Mouse (Mus musculus): ENCODE results near the gene Zfp580. TPM values are rescaled to one million over a fixed set of nuclear protein-coding genes. Genes with fewer than 3 reads are reported as not detected.

The Zfp580 gene
- polyA plus RNA-seq, 1 experiment = 12.7 TPM

GRCm38 (mm10) chr7:5092381-5092780 lies 41.0 kb downstream of the Zfp580 start:
- 87% methylated on average over 6 of the region's 6 CpGs for WGBS

GRCm38 (mm10) chr7:5092831-5093510 lies 41.6 kb downstream of the Zfp580 start:
- peaks cover 65% of the 10 kb centered on the region for H3K36me3 ChIP-seq (ENCODE audit: control insufficient read depth, insufficient read depth, low read length)
- no peak overlapping the region for H3K27ac ChIP-seq (ENCODE audit: insufficient read depth, low read length)
- H3K4me1 ChIP-seq (ENCODE audit: control insufficient read depth, insufficient read depth, insufficient read length) = no peaks in the 10 kb centered on the region
- H3K27me3 ChIP-seq (ENCODE audit: control insufficient read depth, insufficient read depth, low read length) = no peaks in the 10 kb centered on the region
- DNase-seq (ENCODE audit: low read depth in 1 of 2, low spot score in 2 of 2) = no peak
- no peak for TF ChIP-seq POLR2A (IDR thresholded peaks at IDR 0.05; ENCODE audit: low read depth, low read length)
- TF ChIP-seq CTCF (IDR thresholded peaks at IDR 0.05; ENCODE audit: extremely low read depth, insufficient read depth, insufficient read length, insufficient replicate concordance) = no peak
- WGBS = 88% methylated on average over 21 of the region's 21 CpGs
- H3K4me3 ChIP-seq (ENCODE audit: extremely low read depth, insufficient read depth, insufficient read length) = no peak overlapping the region

More at GRCm38 (mm10) chr7:5092381-5092780, 41.0 kb downstream of the Zfp580 start:
- H3K36me3 ChIP-seq (ENCODE audit: control insufficient read depth, insufficient read depth, low read length) = peaks cover 62% of the 10 kb centered on the region
- no peak for TF ChIP-seq POLR2A (IDR thresholded peaks at IDR 0.05; ENCODE audit: low read depth, low read length)
- no peak for TF ChIP-seq CTCF (IDR thresholded peaks at IDR 0.05; ENCODE audit: extremely low read depth, insufficient read depth, insufficient read length, insufficient replicate concordance)
- no peaks in the 10 kb centered on the region; the same call in 1 of the 2 replicates for H3K4me1 ChIP-seq (ENCODE audit: control insufficient read depth, insufficient read depth, insufficient read length)
- H3K27me3 ChIP-seq (ENCODE audit: control insufficient read depth, insufficient read depth, low read length) = no peaks in the 10 kb centered on the region
- no peak for DNase-seq (ENCODE audit: low read depth in 1 of 2, low spot score in 2 of 2)
- no peak overlapping the region for H3K4me3 ChIP-seq (ENCODE audit: extremely low read depth, insufficient read depth, insufficient read length)
- H3K27ac ChIP-seq (ENCODE audit: insufficient read depth, low read length) = no peak overlapping the region

GRCm38 (mm10) chr7:5098769-5099168 lies 47.4 kb downstream of the Zfp580 start:
- TF ChIP-seq POLR2A (IDR thresholded peaks at IDR 0.05; ENCODE audit: low read depth, low read length) = no peak
- no peak for TF ChIP-seq CTCF (IDR thresholded peaks at IDR 0.05; ENCODE audit: extremely low read depth, insufficient read depth, insufficient read length, insufficient replicate concordance)
- peaks cover 26% of the 10 kb centered on the region; the same call in 1 of the 2 replicates for H3K4me1 ChIP-seq (ENCODE audit: control insufficient read depth, insufficient read depth, insufficient read length)
- H3K27ac ChIP-seq (ENCODE audit: insufficient read depth, low read length) = no peak overlapping the region
- 86% methylated on average over 5 of the region's 5 CpGs for WGBS
- H3K4me3 ChIP-seq (ENCODE audit: extremely low read depth, insufficient read depth, insufficient read length) = no peak overlapping the region
- H3K27me3 ChIP-seq (ENCODE audit: control insufficient read depth, insufficient read depth, low read length) = no peaks in the 10 kb centered on the region
- DNase-seq (ENCODE audit: low read depth in 1 of 2, low spot score in 2 of 2) = no peak
- peaks cover 38% of the 10 kb centered on the region for H3K36me3 ChIP-seq (ENCODE audit: control insufficient read depth, insufficient read depth, low read length)

GRCm38 (mm10) chr7:5099796-5100195 lies 48.5 kb downstream of the Zfp580 start:
- H3K27ac ChIP-seq (ENCODE audit: insufficient read depth, low read length) = peak overlapping the region; percentile 48; the same call in 1 of the 2 replicates
- no peaks in the 10 kb centered on the region for H3K27me3 ChIP-seq (ENCODE audit: control insufficient read depth, insufficient read depth, low read length)
- 88% methylated on average over 3 of the region's 3 CpGs for WGBS
- H3K4me1 ChIP-seq (ENCODE audit: control insufficient read depth, insufficient read depth, insufficient read length) = peaks cover 26% of the 10 kb centered on the region; the same call in 1 of the 2 replicates
- no peak overlapping the region for H3K4me3 ChIP-seq (ENCODE audit: extremely low read depth, insufficient read depth, insufficient read length)
- DNase-seq (ENCODE audit: low read depth in 1 of 2, low spot score in 2 of 2) = no peak
- TF ChIP-seq CTCF (IDR thresholded peaks at IDR 0.05; ENCODE audit: extremely low read depth, insufficient read depth, insufficient read length, insufficient replicate concordance) (no peak), POLR2A (IDR thresholded peaks at IDR 0.05; ENCODE audit: low read depth, low read length) (no peak)
- H3K36me3 ChIP-seq (ENCODE audit: control insufficient read depth, insufficient read depth, low read length) = peaks cover 33% of the 10 kb centered on the region

- Histone ChIP-seq H3K27ac (ENCODE audit: insufficient read depth, low read length) (peak overlapping the region; percentile 70), H3K4me1 (ENCODE audit: control insufficient read depth, insufficient read depth, insufficient read length) (peaks cover 26% of the 10 kb centered on the region; the same call in 1 of the 2 replicates), H3K27me3 (ENCODE audit: control insufficient read depth, insufficient read depth, low read length) (no peaks in the 10 kb centered on the region), H3K4me3 (ENCODE audit: extremely low read depth, insufficient read depth, insufficient read length) (peak overlapping the region; percentile 39; the same call in 1 of the 2 replicates), H3K36me3 (ENCODE audit: control insufficient read depth, insufficient read depth, low read length) (peaks cover 20% of the 10 kb centered on the region)
- peak; percentile 57 to 60 for DNase-seq (ENCODE audit: low read depth in 1 of 2, low spot score in 2 of 2)
- 8% methylated on average over 10 of the region's 10 CpGs for WGBS
- TF ChIP-seq POLR2A (IDR thresholded peaks at IDR 0.05; ENCODE audit: low read depth, low read length) (no peak), CTCF (IDR thresholded peaks at IDR 0.05; ENCODE audit: extremely low read depth, insufficient read depth, insufficient read length, insufficient replicate concordance) (no peak)
These were observed 49.8 kb downstream of the Zfp580 start for GRCm38 (mm10) chr7:5101066-5101663.

GRCm38 (mm10) chr7:5102564-5102963 lies 51.2 kb downstream of the Zfp580 start:
- Histone ChIP-seq H3K27ac (ENCODE audit: insufficient read depth, low read length) (peak overlapping the region; percentile 69), H3K27me3 (ENCODE audit: control insufficient read depth, insufficient read depth, low read length) (no peaks in the 10 kb centered on the region), H3K4me1 (ENCODE audit: control insufficient read depth, insufficient read depth, insufficient read length) (peaks cover 26% of the 10 kb centered on the region; the same call in 1 of the 2 replicates), H3K4me3 (ENCODE audit: extremely low read depth, insufficient read depth, insufficient read length) (no peak overlapping the region), H3K36me3 (ENCODE audit: control insufficient read depth, insufficient read depth, low read length) (peaks cover 10% of the 10 kb centered on the region)
- TF ChIP-seq POLR2A (IDR thresholded peaks at IDR 0.05; ENCODE audit: low read depth, low read length) (no peak), CTCF (IDR thresholded peaks at IDR 0.05; ENCODE audit: extremely low read depth, insufficient read depth, insufficient read length, insufficient replicate concordance) (no peak)
- DNase-seq (ENCODE audit: low read depth in 1 of 2, low spot score in 2 of 2) = no peak
- WGBS = 75% methylated on average over 2 of the region's 2 CpGs

Other genes with a start within 250 kb of the Zfp580 start
- gene Ube2s, start 238.9 kb upstream of the Zfp580 start, polyA plus RNA-seq (2012; rRNA removed) = 167 and 175 TPM in 2 replicates
- 0.16 and 0.23 TPM in 2 replicates for gene Shisa7, start 206.8 kb upstream of the Zfp580 start, polyA plus RNA-seq (2012; rRNA removed)
- 7.2 and 12.1 TPM in 2 replicates for gene Isoc2b, start 181.3 kb upstream of the Zfp580 start, polyA plus RNA-seq (2012; rRNA removed)
- 14.5 and 15.3 TPM in 2 replicates for gene Isoc2a, start 174.4 kb upstream of the Zfp580 start, polyA plus RNA-seq (2012; rRNA removed)
- gene Gm36210, start 145.0 kb upstream of the Zfp580 start, polyA plus RNA-seq (2012; rRNA removed) = 0.08 TPM in 1 of 2 replicates, not detected in the other
- gene Zfp628, start 136.3 kb upstream of the Zfp580 start, polyA plus RNA-seq (2012; rRNA removed) = 19.2 and 26.9 TPM in 2 replicates
- gene Nat14, start 129.5 kb upstream of the Zfp580 start, polyA plus RNA-seq (2012; rRNA removed) = 2.8 and 3.2 TPM in 2 replicates
- 1.7 and 1.8 TPM in 2 replicates for gene Ssc5d, start 125.8 kb upstream of the Zfp580 start, polyA plus RNA-seq (2012; rRNA removed)
- gene Sbk2, start 87.1 kb upstream of the Zfp580 start, polyA plus RNA-seq (2012; rRNA removed) = 1.9 TPM in 2 replicates
- gene Sbk3, start 80.4 kb upstream of the Zfp580 start, polyA plus RNA-seq (2012; rRNA removed) = 0.05 and 0.06 TPM in 2 replicates
- gene Zfp579, start 55.4 kb upstream of the Zfp580 start, polyA plus RNA-seq (2012; rRNA removed) = 30.2 and 39.9 TPM in 2 replicates
- 24.2 and 32.0 TPM in 2 replicates for gene Zfp524, start 37.1 kb upstream of the Zfp580 start, polyA plus RNA-seq (2012; rRNA removed)
- 26.8 and 33.2 TPM in 2 replicates for gene Fiz1, start 36.8 kb upstream of the Zfp580 start, polyA plus RNA-seq (2012; rRNA removed)
- gene Gm44973, start 36.0 kb upstream of the Zfp580 start, polyA plus RNA-seq (2012; rRNA removed) = 0.12 TPM in 1 of 2 replicates, not detected in the other
- 47.9 and 58.4 TPM in 2 replicates for gene Zfp865, start 31.2 kb upstream of the Zfp580 start, polyA plus RNA-seq (2012; rRNA removed)
- gene Ccdc106, start 31.0 kb upstream of the Zfp580 start, polyA plus RNA-seq (2012; rRNA removed) = 0.43 and 0.54 TPM in 2 replicates
- gene 4632433K11Rik, start 17.4 kb upstream of the Zfp580 start, polyA plus RNA-seq (2012; rRNA removed) = not detected in 2 replicates
- 4.2 and 5.4 TPM in 2 replicates for gene Zfp784, start 13.1 kb upstream of the Zfp580 start, polyA plus RNA-seq (2012; rRNA removed)
- gene U2af2, start 10.6 kb downstream of the Zfp580 start, polyA plus RNA-seq (2012; rRNA removed) = 210 and 216 TPM in 2 replicates
- 196 and 257 TPM in 2 replicates for gene Epn1, start 28.7 kb downstream of the Zfp580 start, polyA plus RNA-seq (2012; rRNA removed)
- not detected in 2 replicates for gene Rfpl4, start 65.4 kb downstream of the Zfp580 start, polyA plus RNA-seq (2012; rRNA removed)
- 0.21 and 0.43 TPM in 2 replicates for gene Rasl2-9, start 74.4 kb downstream of the Zfp580 start, polyA plus RNA-seq (2012; rRNA removed)
- gene Vmn1r55, start 98.1 kb downstream of the Zfp580 start, polyA plus RNA-seq (2012; rRNA removed) = not detected in 2 replicates
- not detected in 2 replicates for gene Vmn1r56, start 145.2 kb downstream of the Zfp580 start, polyA plus RNA-seq (2012; rRNA removed)
- gene Vmn1r57, start 167.0 kb downstream of the Zfp580 start, polyA plus RNA-seq (2012; rRNA removed) = not detected in 2 replicates

Measured in spleen, adult 2 months (tissue).